Mouse (Mus musculus) kidney, postnatal 36 days (tissue): ENCODE measurements around the gene Yy1.

Experiments
- DNase-seq, 2 experiments: peaks; one replicate each; pipeline ENCODE4 v3.0.0; 2021 to 2022; ENCODE audit warnings: mixed read lengths in 2 of 2

Gene Yy1

GRCm38 (mm10) chr12:108865007-108865494 lies 72.3 kb downstream of the Yy1 start:
- DNase-seq, result peak; percentile 38

DNA sequence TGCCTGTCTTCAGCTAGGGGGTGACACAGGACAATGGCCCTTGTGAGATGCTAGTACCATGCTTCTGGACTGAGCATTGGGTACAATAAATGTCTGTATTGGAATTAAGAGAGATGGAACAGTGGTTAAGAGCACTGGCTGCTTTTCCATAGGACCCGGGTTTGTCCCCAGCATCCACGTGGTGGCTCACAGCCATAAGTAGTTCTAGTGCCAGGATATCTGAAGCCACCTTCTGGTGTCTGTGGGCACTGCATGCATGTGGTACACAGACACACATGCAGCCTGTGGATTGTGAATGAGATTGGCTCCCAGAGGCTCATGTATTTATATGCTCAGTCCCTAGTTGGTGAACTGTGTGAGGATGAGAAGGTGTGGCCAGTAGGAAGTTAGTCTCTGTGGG lies 76.8 kb downstream of the Yy1 start:
- DNase-seq, result peak in 1 of 2 experiments; percentile 41
